Mouse (Mus musculus): ENCODE results near the gene Jmjd1c.
A peak's percentile ranks its signal among the peaks of the same experiment; 100 is the strongest.

DNA sequence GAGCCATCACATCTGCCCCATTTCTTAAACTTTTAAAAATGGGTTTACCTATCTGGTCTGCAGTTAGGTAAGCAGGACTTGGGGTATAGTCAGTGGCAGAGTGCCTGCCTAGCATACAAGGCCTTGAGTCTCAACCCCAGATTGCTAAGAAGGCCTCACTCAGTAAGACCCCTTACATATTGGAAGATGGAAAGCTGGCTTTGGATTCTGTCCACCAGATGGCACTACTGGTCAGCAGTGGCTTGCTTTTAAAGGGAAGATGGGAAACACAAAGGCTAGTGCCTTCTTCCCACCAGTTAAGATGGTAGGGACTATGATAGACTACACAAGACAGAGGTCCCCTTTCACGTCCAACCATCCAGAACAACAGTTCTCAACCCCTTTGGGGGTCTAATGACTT is 168.9 kb downstream of the Jmjd1c start:
- peak; percentile 84 for TF ChIP-seq CTCF (IDR thresholded peaks at IDR 0.05; ENCODE audit: low read depth)
- TF ChIP-seq EP300 (optimal IDR thresholded peaks at IDR 0.05) = no peak
